Mouse (Mus musculus) cerebellum, postnatal 10 days (tissue): ENCODE measurements around the gene Col11a2.

Experiments
- DNase-seq, 2 experiments: peaks; one replicate each; pipeline ENCODE4 v3.0.0; 2021; ENCODE audit warnings: mixed read lengths in 2 of 2

Col11a2 gene

GRCm38 (mm10) chr17:34106555-34106954, 67.3 kb downstream of the Col11a2 start:
- no peak for DNase-seq

- DNase-seq, result no peak
Observed at GRCm38 (mm10) chr17:34107109-34107867, 68.1 kb downstream of the Col11a2 start.

- DNase-seq, result no peak
Observed at GRCm38 (mm10) chr17:34108460-34108859, 69.2 kb downstream of the Col11a2 start.

GRCm38 (mm10) chr17:34109038-34109805, 70.0 kb downstream of the Col11a2 start:
- DNase-seq, result peak; percentile 61 to 72

GRCm38 (mm10) chr17:34109806-34110195, 70.6 kb downstream of the Col11a2 start:
- DNase-seq, result no peak

GRCm38 (mm10) chr17:34110309-34110708, 71.1 kb downstream of the Col11a2 start:
- DNase-seq, result no peak

- no peak for DNase-seq
Observed at GRCm38 (mm10) chr17:34114114-34114513, 74.9 kb downstream of the Col11a2 start.
